Mouse (Mus musculus): Measurements from ENCODE around the gene Coro1b.

DNA sequence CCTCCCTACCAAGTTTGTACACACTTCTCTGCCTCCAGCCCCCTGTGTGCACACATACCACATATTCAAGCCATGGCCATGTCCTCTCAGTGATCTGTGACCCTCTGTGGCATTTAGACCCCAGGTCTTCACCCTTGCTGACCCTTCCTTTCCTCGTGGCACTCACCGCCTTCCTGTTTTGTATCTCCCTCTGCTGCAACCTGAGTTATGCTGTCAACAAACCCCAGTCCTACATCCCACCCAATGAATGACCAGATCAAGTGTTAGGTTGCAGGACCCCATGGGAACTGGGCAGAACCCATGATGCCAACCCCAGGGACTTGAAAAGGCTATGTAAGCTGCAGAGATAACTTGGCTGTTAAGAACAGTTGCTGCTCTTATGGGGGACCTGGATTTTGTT lies 46.4 kb upstream of the Coro1b start:
- TF ChIP-seq POLR2A (IDR thresholded peaks at IDR 0.05; ENCODE audit: insufficient read depth, low read depth, low read length) (no peak), CTCF (IDR thresholded peaks at IDR 0.05; ENCODE audit: insufficient read depth, low read depth, low read length) (no peak)

Data from olfactory bulb, adult 2 months (tissue).